Mouse (Mus musculus): ENCODE measurements around the gene Pomt1. TPM values are rescaled to one million over a fixed set of nuclear protein-coding genes. Genes with fewer than 3 reads are reported as not detected.

Gene Pomt1
- polyA plus RNA-seq (2012; rRNA removed), result 185 and 204 TPM in 2 replicates

- H3K27ac ChIP-seq (ENCODE audit: control insufficient read depth, insufficient read depth, low read depth, low read length), result peak within 1 kb of the TSS; percentile 99
- peaks cover 1% of the 10 kb centered on the region for H3K36me3 ChIP-seq (ENCODE audit: control insufficient read depth, insufficient read depth, low read length)
- H3K4me1 ChIP-seq (ENCODE audit: control insufficient read depth, insufficient read depth, low read length), result peaks cover 2% of the 10 kb centered on the region; the same call in 1 of the 2 replicates
- H3K27me3 ChIP-seq (ENCODE audit: control insufficient read depth, insufficient read depth, low read length), result no peaks in the 10 kb centered on the region
- TF ChIP-seq CTCF (IDR thresholded peaks at IDR 0.05; ENCODE audit: control insufficient read depth, insufficient read depth, insufficient replicate concordance, low read depth, low read length) (no peak), POLR2A (IDR thresholded peaks at IDR 0.05; ENCODE audit: control insufficient read depth, low read depth, low read length) (peak; percentile 94)
- H3K4me3 ChIP-seq (ENCODE audit: control insufficient read depth, low read depth, low read length), result peak within 1 kb of the TSS; percentile 97
These were observed at the start of gene Pomt1 for GRCm38 (mm10) chr2:32235886-32236759. Gene Pomt1, plus strand, starts transcription at chr2:32236590.

- TF ChIP-seq POLR2A (IDR thresholded peaks at IDR 0.05; ENCODE audit: control insufficient read depth, low read depth, low read length) (no peak), CTCF (IDR thresholded peaks at IDR 0.05; ENCODE audit: control insufficient read depth, insufficient read depth, insufficient replicate concordance, low read depth, low read length) (no peak)
- Histone ChIP-seq H3K4me3 (ENCODE audit: control insufficient read depth, low read depth, low read length) (no peak overlapping the region), H3K4me1 (ENCODE audit: control insufficient read depth, insufficient read depth, low read length) (peaks cover 4% of the 10 kb centered on the region; the same call in 1 of the 2 replicates), H3K27ac (ENCODE audit: control insufficient read depth, insufficient read depth, low read depth, low read length) (no peak overlapping the region), H3K36me3 (ENCODE audit: control insufficient read depth, insufficient read depth, low read length) (no peaks in the 10 kb centered on the region), H3K27me3 (ENCODE audit: control insufficient read depth, insufficient read depth, low read length) (no peaks in the 10 kb centered on the region)
These were observed 49.3 kb upstream of the Pomt1 start for GRCm38 (mm10) chr2:32187019-32187551.

- TF ChIP-seq POLR2A (IDR thresholded peaks at IDR 0.05; ENCODE audit: control insufficient read depth, low read depth, low read length) (no peak), CTCF (IDR thresholded peaks at IDR 0.05; ENCODE audit: control insufficient read depth, insufficient read depth, insufficient replicate concordance, low read depth, low read length) (no peak)
- peaks cover 1% of the 10 kb centered on the region; the same call in 1 of the 2 replicates for H3K4me1 ChIP-seq (ENCODE audit: control insufficient read depth, insufficient read depth, low read length)
- no peaks in the 10 kb centered on the region for H3K36me3 ChIP-seq (ENCODE audit: control insufficient read depth, insufficient read depth, low read length)
- no peak overlapping the region for H3K27ac ChIP-seq (ENCODE audit: control insufficient read depth, insufficient read depth, low read depth, low read length)
- H3K4me3 ChIP-seq (ENCODE audit: control insufficient read depth, low read depth, low read length), result no peak overlapping the region
- H3K27me3 ChIP-seq (ENCODE audit: control insufficient read depth, insufficient read depth, low read length), result no peaks in the 10 kb centered on the region
These were observed 48.7 kb upstream of the Pomt1 start for GRCm38 (mm10) chr2:32187649-32188048.

- no peaks in the 10 kb centered on the region for H3K36me3 ChIP-seq (ENCODE audit: control insufficient read depth, insufficient read depth, low read length)
- TF ChIP-seq POLR2A (IDR thresholded peaks at IDR 0.05; ENCODE audit: control insufficient read depth, low read depth, low read length) (no peak), CTCF (IDR thresholded peaks at IDR 0.05; ENCODE audit: control insufficient read depth, insufficient read depth, insufficient replicate concordance, low read depth, low read length) (no peak)
These were observed 47.2 kb upstream of the Pomt1 start for GRCm38 (mm10) chr2:32189060-32189681.

GRCm38 (mm10) chr2:32190620-32191019 lies 45.8 kb upstream of the Pomt1 start:
- no peak overlapping the region for H3K27ac ChIP-seq (ENCODE audit: control insufficient read depth, insufficient read depth, low read depth, low read length)
- TF ChIP-seq POLR2A (IDR thresholded peaks at IDR 0.05; ENCODE audit: control insufficient read depth, low read depth, low read length) (no peak), CTCF (IDR thresholded peaks at IDR 0.05; ENCODE audit: control insufficient read depth, insufficient read depth, insufficient replicate concordance, low read depth, low read length) (no peak)
- no peaks in the 10 kb centered on the region for H3K36me3 ChIP-seq (ENCODE audit: control insufficient read depth, insufficient read depth, low read length)
- no peaks in the 10 kb centered on the region for H3K4me1 ChIP-seq (ENCODE audit: control insufficient read depth, insufficient read depth, low read length)
- no peaks in the 10 kb centered on the region for H3K27me3 ChIP-seq (ENCODE audit: control insufficient read depth, insufficient read depth, low read length)
- H3K4me3 ChIP-seq (ENCODE audit: control insufficient read depth, low read depth, low read length), result no peak overlapping the region

More at GRCm38 (mm10) chr2:32189060-32189681, 47.2 kb upstream of the Pomt1 start:
- Histone ChIP-seq H3K4me3 (ENCODE audit: control insufficient read depth, low read depth, low read length) (no peak overlapping the region), H3K27me3 (ENCODE audit: control insufficient read depth, insufficient read depth, low read length) (no peaks in the 10 kb centered on the region), H3K27ac (ENCODE audit: control insufficient read depth, insufficient read depth, low read depth, low read length) (no peak overlapping the region), H3K4me1 (ENCODE audit: control insufficient read depth, insufficient read depth, low read length) (no peaks in the 10 kb centered on the region)

- Histone ChIP-seq H3K27me3 (ENCODE audit: control insufficient read depth, insufficient read depth, low read length) (no peaks in the 10 kb centered on the region), H3K36me3 (ENCODE audit: control insufficient read depth, insufficient read depth, low read length) (no peaks in the 10 kb centered on the region), H3K4me1 (ENCODE audit: control insufficient read depth, insufficient read depth, low read length) (no peaks in the 10 kb centered on the region), H3K27ac (ENCODE audit: control insufficient read depth, insufficient read depth, low read depth, low read length) (no peak overlapping the region), H3K4me3 (ENCODE audit: control insufficient read depth, low read depth, low read length) (no peak overlapping the region)
- peak; percentile 41; the same call in 1 of the 2 replicates for TF ChIP-seq CTCF (IDR thresholded peaks at IDR 0.05; ENCODE audit: control insufficient read depth, insufficient read depth, insufficient replicate concordance, low read depth, low read length)
- no peak for TF ChIP-seq POLR2A (IDR thresholded peaks at IDR 0.05; ENCODE audit: control insufficient read depth, low read depth, low read length)
These were observed 44.4 kb upstream of the Pomt1 start for GRCm38 (mm10) chr2:32191872-32192507.

Measured in testis, adult 2 months (tissue).